Comparison of ENCODE assay signal across 14 mouse cellular contexts in genomic region chr1:31072523-31073370, GRCm38 (mm10).
DNase-seq lines count a peak whose midpoint lies in the region; ATAC-seq lines count a peak whose summit lies in the region.
"Had no signal": no experiment of that assay in that cellular context is flagged by ENCODE, and none has a peak within 500 bp of the region (broad histone marks: within the 10 kb centered on the region; RNA-seq: fewer than 3 reads in every experiment).

No protein-coding gene starts in this region.

- 48% methylated on average over 6 of the region's 6 CpGs for WGBS in liver, embryonic 16.5 days (ENCODE audit: insufficient replicate concordance)

- H3K9ac ChIP-seq in liver, embryonic 16.5 days (ENCODE audit: low read depth, low read length): no peak overlapping the region
- H3K9ac ChIP-seq: hindbrain, embryonic 15.5 days had no signal

- no peaks in the 10 kb centered on the region for H3K36me3 ChIP-seq in liver, embryonic 16.5 days (ENCODE audit: control insufficient read depth, insufficient read depth)
- H3K36me3 ChIP-seq: hindbrain, embryonic 15.5 days had no signal

- no peaks in the 10 kb centered on the region for H3K4me1 ChIP-seq in liver, embryonic 16.5 days (ENCODE audit: control insufficient read depth, low read depth, low read length)
- H3K4me1 ChIP-seq: hindbrain, embryonic 15.5 days had no signal

- H3K9me3 ChIP-seq in liver, embryonic 16.5 days (replicated peaks; ENCODE audit: control insufficient read depth, low read length): no peaks in the 10 kb centered on the region
- H3K9me3 ChIP-seq: hindbrain, embryonic 15.5 days had no signal

- no peak overlapping the region for H3K4me3 ChIP-seq in liver, embryonic 16.5 days (ENCODE audit: low read depth, low read length)
- H3K4me3 ChIP-seq: hindbrain, embryonic 15.5 days had no signal

- H3K27me3 ChIP-seq in liver, embryonic 16.5 days (ENCODE audit: control insufficient read depth, insufficient read depth, low read depth, low read length): no peaks in the 10 kb centered on the region
- H3K27me3 ChIP-seq: hindbrain, embryonic 15.5 days had no signal

- peak overlapping the region; percentile 51 for H3K27ac ChIP-seq in liver, embryonic 16.5 days (ENCODE audit: low read length)
- H3K27ac ChIP-seq: hindbrain, embryonic 15.5 days had no signal

- no peak overlapping the region for H3K4me2 ChIP-seq in liver, embryonic 16.5 days (ENCODE audit: low read depth, low read length)
- H3K4me2 ChIP-seq: hindbrain, embryonic 15.5 days had no signal

- peak; percentile 98 for ATAC-seq in liver, embryonic 16.5 days (ENCODE audit: low read depth)
- no peak for ATAC-seq in megakaryocyte progenitor cell, adult 5-6 weeks (replicated peaks; ENCODE audit: poor library complexity)
- ATAC-seq: activated CD4-positive, CD25-positive, alpha-beta regulatory T cell, adult 4 months had no signal

- DNase-seq in adrenal gland, adult 2 months: peak; percentile 43
- DNase-seq in adrenal gland, postnatal 4 days (ENCODE audit: low spot score in 2 of 2): no peak
- DNase-seq in urinary bladder, postnatal 14 days (ENCODE audit: low spot score): peak; percentile 14
- DNase-seq in urinary bladder, postnatal 4 days (ENCODE audit: low spot score in 2 of 2): no peak
- no peak for DNase-seq in thymus, postnatal 10 days (ENCODE audit: low spot score in 2 of 2)
- no peak for DNase-seq in thymus, postnatal 4 days
- DNase-seq: cerebellum, adult 11-12 months; embryo, embryonic 11 days; gastrocnemius, postnatal 14 days; retina, postnatal 1 day had no signal

Comparison
In these comparisons a context has a peak if more than half of its experiments do, and no peak if none do; other contexts are left out.
1. DNase-seq: peak in adrenal gland, adult 2 months (single experiment) and urinary bladder, postnatal 14 days (single experiment); none in adrenal gland, postnatal 4 days (0 of 2), urinary bladder, postnatal 4 days (0 of 2), thymus, postnatal 10 days (0 of 2) and thymus, postnatal 4 days (single experiment).